ENCODE assay signal across 23 mouse cellular contexts in genomic region chr9:66308741-66309140, GRCm38 (mm10).
"Had no signal": no experiment of that assay in that cellular context is flagged by ENCODE, and none has a peak within 500 bp of the region (broad histone marks: within the 10 kb centered on the region; RNA-seq: fewer than 3 reads in every experiment).

No protein-coding gene starts in this region.

- H3K27ac ChIP-seq: gastrocnemius, adult 2 months; heart, adult 2 months; hindbrain, embryonic 10.5 days; hindbrain, embryonic 12.5 days; hindbrain, embryonic 14.5 days; intestine, embryonic 15.5 days; layer of hippocampus, adult 2 months; left cerebral cortex, adult 2 months; limb, embryonic 10.5 days; limb, embryonic 12.5 days had no signal

- H3K9me3 ChIP-seq: heart, embryonic 12.5 days; hindbrain, embryonic 10.5 days; hindbrain, embryonic 12.5 days; intestine, embryonic 15.5 days; limb, embryonic 10.5 days; limb, embryonic 12.5 days had no signal

- H3K27me3 ChIP-seq: heart, embryonic 12.5 days; hindbrain, embryonic 12.5 days; intestine, embryonic 15.5 days; limb, embryonic 12.5 days had no signal

- H3K9ac ChIP-seq: heart, embryonic 12.5 days; hindbrain, embryonic 12.5 days; hindbrain, embryonic 14.5 days; intestine, embryonic 15.5 days; limb, embryonic 12.5 days had no signal

- H3K4me3 ChIP-seq: gastrocnemius, adult 2 months; heart, adult 2 months; heart, embryonic 12.5 days; hindbrain, embryonic 10.5 days; hindbrain, embryonic 12.5 days; intestine, embryonic 15.5 days; layer of hippocampus, adult 2 months; left cerebral cortex, adult 2 months; limb, embryonic 10.5 days; limb, embryonic 12.5 days had no signal

- H3K4me2 ChIP-seq: heart, embryonic 12.5 days; hindbrain, embryonic 12.5 days; hindbrain, embryonic 14.5 days; intestine, embryonic 15.5 days; limb, embryonic 12.5 days; liver, embryonic 11.5 days had no signal

- DNase-seq: gastrocnemius, adult 2 months; gastrocnemius, postnatal 10 days; gastrocnemius, postnatal 25 days; heart, adult 2 months; heart, postnatal 10 days; kidney, adult 11 months; kidney, adult 2 months; kidney, postnatal 10 days; kidney, postnatal 25 days; kidney, postnatal 4 days; liver had no signal

- ATAC-seq: hindbrain, embryonic 16.5 days; inflammation-experienced regulatory T-cells, adult 6 months; intestine, embryonic 15.5 days had no signal

- H3K36me3 ChIP-seq: heart, embryonic 12.5 days; hindbrain, embryonic 10.5 days; hindbrain, embryonic 12.5 days; intestine, embryonic 15.5 days; limb, embryonic 10.5 days; limb, embryonic 12.5 days had no signal
